Mouse (Mus musculus) lung, adult 2 months (tissue): ENCODE measurements around the gene Dnah17.

Experiments
- CTCF ChIP-seq: fragments of 200-500 bp; IDR thresholded peaks from 2 replicates; pipeline ENCODE4 v1.5.1; 2011; ENCODE audit warnings: mild to moderate bottlenecking, low read length, control low read depth; ENCODE audit not compliant: insufficient read depth
- POLR2A ChIP-seq: fragments of 200-500 bp; IDR thresholded peaks from 2 replicates; pipeline ENCODE4 v1.6.1; 2011; ENCODE audit warnings: low read depth, mild to moderate bottlenecking, control low read depth, low read length, borderline replicate concordance; ENCODE audit errors: extremely low read depth

- TF ChIP-seq CTCF (no peak), POLR2A (no peak)
Measured at GRCm38 (mm10) chr11:118096736-118097135, 33.7 kb downstream of the Dnah17 start.
